Mouse (Mus musculus): Measurements from ENCODE around the gene Obox6. TPM values are rescaled to one million over a fixed set of nuclear protein-coding genes. Genes with fewer than 3 reads are reported as not detected.

Obox6 gene
- polyA plus RNA-seq (2012; rRNA removed), result not detected in 2 replicates

- no peak for DNase-seq
- Histone ChIP-seq H3K27me3 (ENCODE audit: control insufficient read depth, insufficient read depth, low read length) (no peaks in the 10 kb centered on the region), H3K4me1 (replicated peaks; ENCODE audit: control insufficient read depth, insufficient read depth, low read length) (no peaks in the 10 kb centered on the region), H3K27ac (ENCODE audit: control insufficient read depth, insufficient read depth, low read length) (no peak within 1 kb of the TSS), H3K36me3 (ENCODE audit: control insufficient read depth, insufficient read depth, low read length) (no peaks in the 10 kb centered on the region), H3K4me3 (ENCODE audit: control insufficient read depth, insufficient read depth, low read length) (no peak within 1 kb of the TSS)
- WGBS, result 96% methylated on average over 3 of the region's 3 CpGs
- TF ChIP-seq POLR2A (IDR thresholded peaks at IDR 0.05; ENCODE audit: control insufficient read depth, extremely low read depth, insufficient read depth, low read length, poor library complexity) (no peak), CTCF (IDR thresholded peaks at IDR 0.05; ENCODE audit: borderline replicate concordance, control insufficient read depth, extremely low read depth, insufficient read depth, low read length, poor library complexity) (no peak)
Measured at GRCm38 (mm10) chr7:15839578-15839977, at the start of gene Obox6. Gene Obox6, minus strand, starts transcription at chr7:15839678.

- DNase-seq, result no peak
- Histone ChIP-seq H3K27ac (ENCODE audit: control insufficient read depth, insufficient read depth, low read length) (no peak overlapping the region), H3K4me3 (ENCODE audit: control insufficient read depth, insufficient read depth, low read length) (no peak overlapping the region), H3K27me3 (ENCODE audit: control insufficient read depth, insufficient read depth, low read length) (no peaks in the 10 kb centered on the region), H3K36me3 (ENCODE audit: control insufficient read depth, insufficient read depth, low read length) (no peaks in the 10 kb centered on the region), H3K4me1 (replicated peaks; ENCODE audit: control insufficient read depth, insufficient read depth, low read length) (no peaks in the 10 kb centered on the region)
- 89% methylated on average over 2 of the region's 2 CpGs for WGBS
- TF ChIP-seq POLR2A (IDR thresholded peaks at IDR 0.05; ENCODE audit: control insufficient read depth, extremely low read depth, insufficient read depth, low read length, poor library complexity), result no peak
- no peak for TF ChIP-seq CTCF (IDR thresholded peaks at IDR 0.05; ENCODE audit: borderline replicate concordance, control insufficient read depth, extremely low read depth, insufficient read depth, low read length, poor library complexity)
Measured at GRCm38 (mm10) chr7:15884127-15884526, 44.6 kb upstream of the Obox6 start.

GRCm38 (mm10) chr7:15882317-15882716 is 42.8 kb upstream of the Obox6 start, which contains the start of gene Crxos:
Gene Crxos, plus strand, starts transcription at chr7:15882617.
- Histone ChIP-seq H3K27ac (ENCODE audit: control insufficient read depth, insufficient read depth, low read length) (no peak within 1 kb of the TSS), H3K36me3 (ENCODE audit: control insufficient read depth, insufficient read depth, low read length) (no peaks in the 10 kb centered on the region), H3K27me3 (ENCODE audit: control insufficient read depth, insufficient read depth, low read length) (no peaks in the 10 kb centered on the region), H3K4me3 (ENCODE audit: control insufficient read depth, insufficient read depth, low read length) (no peak within 1 kb of the TSS), H3K4me1 (replicated peaks; ENCODE audit: control insufficient read depth, insufficient read depth, low read length) (no peaks in the 10 kb centered on the region)
- TF ChIP-seq POLR2A (IDR thresholded peaks at IDR 0.05; ENCODE audit: control insufficient read depth, extremely low read depth, insufficient read depth, low read length, poor library complexity) (no peak), CTCF (IDR thresholded peaks at IDR 0.05; ENCODE audit: borderline replicate concordance, control insufficient read depth, extremely low read depth, insufficient read depth, low read length, poor library complexity) (no peak)
- 93% methylated on average over 2 of the region's 2 CpGs for WGBS
- no peak for DNase-seq

- 76% methylated on average over 3 of the region's 3 CpGs for WGBS
- Histone ChIP-seq H3K4me1 (replicated peaks; ENCODE audit: control insufficient read depth, insufficient read depth, low read length) (no peaks in the 10 kb centered on the region), H3K4me3 (ENCODE audit: control insufficient read depth, insufficient read depth, low read length) (no peak overlapping the region), H3K36me3 (ENCODE audit: control insufficient read depth, insufficient read depth, low read length) (no peaks in the 10 kb centered on the region), H3K27ac (ENCODE audit: control insufficient read depth, insufficient read depth, low read length) (no peak overlapping the region), H3K27me3 (ENCODE audit: control insufficient read depth, insufficient read depth, low read length) (no peaks in the 10 kb centered on the region)
- TF ChIP-seq POLR2A (IDR thresholded peaks at IDR 0.05; ENCODE audit: control insufficient read depth, extremely low read depth, insufficient read depth, low read length, poor library complexity) (no peak), CTCF (IDR thresholded peaks at IDR 0.05; ENCODE audit: borderline replicate concordance, control insufficient read depth, extremely low read depth, insufficient read depth, low read length, poor library complexity) (no peak)
- no peak for DNase-seq
Measured at GRCm38 (mm10) chr7:15881831-15882230, 42.4 kb upstream of the Obox6 start.

GRCm38 (mm10) chr7:15881388-15881787 is 41.9 kb upstream of the Obox6 start:
- H3K4me1 ChIP-seq (replicated peaks; ENCODE audit: control insufficient read depth, insufficient read depth, low read length), result no peaks in the 10 kb centered on the region
- TF ChIP-seq POLR2A (IDR thresholded peaks at IDR 0.05; ENCODE audit: control insufficient read depth, extremely low read depth, insufficient read depth, low read length, poor library complexity) (no peak), CTCF (IDR thresholded peaks at IDR 0.05; ENCODE audit: borderline replicate concordance, control insufficient read depth, extremely low read depth, insufficient read depth, low read length, poor library complexity) (no peak)
- WGBS, result 40% methylated on average over 7 of the region's 7 CpGs

GRCm38 (mm10) chr7:15879756-15880155 is 40.3 kb upstream of the Obox6 start, which contains the start of gene Crx:
Gene Crx, minus strand, starts transcription at chr7:15879968.
- no peak within 1 kb of the TSS for H3K27ac ChIP-seq (ENCODE audit: control insufficient read depth, insufficient read depth, low read length)
- H3K36me3 ChIP-seq (ENCODE audit: control insufficient read depth, insufficient read depth, low read length), result no peaks in the 10 kb centered on the region
- 43% methylated on average over 4 of the region's 4 CpGs for WGBS
- no peaks in the 10 kb centered on the region for H3K4me1 ChIP-seq (replicated peaks; ENCODE audit: control insufficient read depth, insufficient read depth, low read length)
- DNase-seq, result no peak
- no peak for TF ChIP-seq POLR2A (IDR thresholded peaks at IDR 0.05; ENCODE audit: control insufficient read depth, extremely low read depth, insufficient read depth, low read length, poor library complexity)
- no peak for TF ChIP-seq CTCF (IDR thresholded peaks at IDR 0.05; ENCODE audit: borderline replicate concordance, control insufficient read depth, extremely low read depth, insufficient read depth, low read length, poor library complexity)
- no peaks in the 10 kb centered on the region for H3K27me3 ChIP-seq (ENCODE audit: control insufficient read depth, insufficient read depth, low read length)
- H3K4me3 ChIP-seq (ENCODE audit: control insufficient read depth, insufficient read depth, low read length), result no peak within 1 kb of the TSS

More at GRCm38 (mm10) chr7:15881388-15881787, 41.9 kb upstream of the Obox6 start:
- DNase-seq, result no peak
- H3K4me3 ChIP-seq (ENCODE audit: control insufficient read depth, insufficient read depth, low read length), result no peak overlapping the region
- H3K27ac ChIP-seq (ENCODE audit: control insufficient read depth, insufficient read depth, low read length), result no peak overlapping the region
- H3K36me3 ChIP-seq (ENCODE audit: control insufficient read depth, insufficient read depth, low read length), result no peaks in the 10 kb centered on the region
- no peaks in the 10 kb centered on the region for H3K27me3 ChIP-seq (ENCODE audit: control insufficient read depth, insufficient read depth, low read length)

GRCm38 (mm10) chr7:15864104-15864503 is 24.6 kb upstream of the Obox6 start:
- Histone ChIP-seq H3K4me1 (replicated peaks; ENCODE audit: control insufficient read depth, insufficient read depth, low read length) (no peaks in the 10 kb centered on the region), H3K4me3 (ENCODE audit: control insufficient read depth, insufficient read depth, low read length) (no peak overlapping the region), H3K27ac (ENCODE audit: control insufficient read depth, insufficient read depth, low read length) (no peak overlapping the region), H3K27me3 (ENCODE audit: control insufficient read depth, insufficient read depth, low read length) (no peaks in the 10 kb centered on the region), H3K36me3 (ENCODE audit: control insufficient read depth, insufficient read depth, low read length) (no peaks in the 10 kb centered on the region)
- TF ChIP-seq CTCF (IDR thresholded peaks at IDR 0.05; ENCODE audit: borderline replicate concordance, control insufficient read depth, extremely low read depth, insufficient read depth, low read length, poor library complexity) (no peak), POLR2A (IDR thresholded peaks at IDR 0.05; ENCODE audit: control insufficient read depth, extremely low read depth, insufficient read depth, low read length, poor library complexity) (no peak)
- 89% methylated on average over 4 of the region's 4 CpGs for WGBS
- DNase-seq, result no peak

Measured in thymus, adult 2 months (tissue).